Comparison of ENCODE assay signal across 22 mouse cellular contexts in the genomic region with DNA sequence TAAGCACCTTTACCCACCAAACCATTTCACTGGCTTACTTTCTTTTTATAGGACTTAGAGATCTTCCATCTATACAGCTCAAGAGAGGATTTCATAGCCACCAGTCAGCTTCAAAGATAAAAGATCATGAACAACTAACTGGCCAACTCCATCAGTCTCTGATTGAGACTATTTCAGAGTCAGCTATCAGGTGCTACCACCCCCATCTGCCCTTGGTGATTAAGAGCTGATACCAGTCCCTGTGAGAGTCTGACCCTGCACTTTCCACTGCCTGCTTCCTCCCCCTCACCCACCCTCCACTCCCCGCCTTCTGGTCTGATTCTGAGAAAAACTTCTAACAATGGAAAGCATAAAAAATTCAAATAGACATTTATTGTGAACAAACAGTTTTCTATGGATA. TPM values are rescaled to one million over a fixed set of nuclear protein-coding genes. Genes with fewer than 3 reads are reported as not detected.
DNase-seq lines count a peak whose midpoint lies in the region; ATAC-seq and TF ChIP-seq lines count a peak whose summit lies in the region.
"Had no signal": no experiment of that assay in that cellular context is flagged by ENCODE, and none has a peak within 500 bp of the region (broad histone marks: within the 10 kb centered on the region; RNA-seq: fewer than 3 reads in every experiment).

No protein-coding gene starts in this region.

- no peak overlapping the region for H3K4me3 ChIP-seq in heart, embryonic 10.5 days
- no peak overlapping the region for H3K4me3 ChIP-seq in G1E (ENCODE audit: low read depth, low read length)
- H3K4me3 ChIP-seq in liver, embryonic 16.5 days (ENCODE audit: low read depth, low read length), result no peak overlapping the region
- H3K4me3 ChIP-seq: embryonic facial prominence, embryonic 12.5 days; forebrain, embryonic 15.5 days; hindbrain, embryonic 15.5 days; midbrain, embryonic 15.5 days; neural tube, embryonic 15.5 days had no signal

- H3K27ac ChIP-seq in heart, embryonic 10.5 days, result no peak overlapping the region
- peak overlapping the region; percentile 73 for H3K27ac ChIP-seq in liver, embryonic 16.5 days (ENCODE audit: low read length)
- H3K27ac ChIP-seq: embryonic facial prominence, embryonic 12.5 days; forebrain, embryonic 15.5 days; hindbrain, embryonic 15.5 days; midbrain, embryonic 15.5 days; neural tube, embryonic 15.5 days had no signal

- peak; percentile 89 for DNase-seq in heart, embryonic 10.5 days (ENCODE audit: low spot score)
- no peak for DNase-seq in heart, postnatal 14 days
- DNase-seq in G1E (ENCODE audit: low spot score) (no peak), adipocyte (ENCODE audit: low spot score) (no peak)
- peak; percentile 53 for DNase-seq in induced T-regulatory cell, adult 2 months (ENCODE audit: low read depth)
- DNase-seq in kidney, postnatal 14 days, result no peak
- DNase-seq in adrenal gland, adult 8-10 months, result no peak
- DNase-seq: B cell, adult 2 months; cerebellum, adult 8-10 months; gastrocnemius, postnatal 25 days; heart, postnatal 36 days; right cerebral cortex, postnatal 14 days; spleen, adult 18-20 months; thymus, adult 2 months had no signal

- no peak for TF ChIP-seq CTCF in G1E (IDR thresholded peaks at IDR 0.05; ENCODE audit: low read depth, low read length)

- 58% methylated on average over 1 of the region's 1 CpGs for WGBS in heart, embryonic 10.5 days
- WGBS in liver, embryonic 16.5 days (ENCODE audit: insufficient replicate concordance), result 30% methylated on average over 1 of the region's 1 CpGs

- ATAC-seq in G1E (ENCODE audit: extremely low read depth, insufficient number of reproducible peaks, low FRiP score, poor library complexity, severe bottlenecking), result peak; percentile 97
- ATAC-seq in liver, embryonic 16.5 days (ENCODE audit: low read depth), result peak; percentile 99
- ATAC-seq: activated CD4-positive, CD25-positive, alpha-beta regulatory T cell, adult 4 months; forebrain, embryonic 15.5 days; intestine, embryonic 16.5 days; midbrain, embryonic 15.5 days had no signal

- no peaks in the 10 kb centered on the region for H3K36me3 ChIP-seq in heart, embryonic 10.5 days
- no peaks in the 10 kb centered on the region for H3K36me3 ChIP-seq in G1E (replicated peaks)
- H3K36me3 ChIP-seq in liver, embryonic 16.5 days (ENCODE audit: control insufficient read depth, insufficient read depth), result no peaks in the 10 kb centered on the region
- H3K36me3 ChIP-seq: embryonic facial prominence, embryonic 12.5 days; forebrain, embryonic 15.5 days; hindbrain, embryonic 15.5 days; midbrain, embryonic 15.5 days; neural tube, embryonic 15.5 days had no signal

- H3K9me3 ChIP-seq in heart, embryonic 10.5 days, result no peaks in the 10 kb centered on the region
- H3K9me3 ChIP-seq in G1E (replicated peaks), result no peaks in the 10 kb centered on the region
- H3K9me3 ChIP-seq in liver, embryonic 16.5 days (replicated peaks; ENCODE audit: control insufficient read depth, low read length), result no peaks in the 10 kb centered on the region
- H3K9me3 ChIP-seq: embryonic facial prominence, embryonic 12.5 days; forebrain, embryonic 15.5 days; hindbrain, embryonic 15.5 days; midbrain, embryonic 15.5 days; neural tube, embryonic 15.5 days had no signal

- no peak overlapping the region for H3K9ac ChIP-seq in liver, embryonic 16.5 days (ENCODE audit: low read depth, low read length)
- H3K9ac ChIP-seq: embryonic facial prominence, embryonic 12.5 days; forebrain, embryonic 15.5 days; hindbrain, embryonic 15.5 days; midbrain, embryonic 15.5 days; neural tube, embryonic 15.5 days had no signal

- peaks cover 6% of the 10 kb centered on the region; the same call in 1 of the 2 replicates for H3K4me1 ChIP-seq in heart, embryonic 10.5 days
- peaks cover 52% of the 10 kb centered on the region for H3K4me1 ChIP-seq in G1E (ENCODE audit: insufficient read depth, low read depth, low read length)
- H3K4me1 ChIP-seq in liver, embryonic 16.5 days (ENCODE audit: control insufficient read depth, low read depth, low read length), result peaks cover 22% of the 10 kb centered on the region
- H3K4me1 ChIP-seq: forebrain, embryonic 15.5 days; hindbrain, embryonic 15.5 days; midbrain, embryonic 15.5 days had no signal

- intact Hi-C loops in heart, postnatal 14 days (cut with DNase I), result no loop called here

- no peaks in the 10 kb centered on the region for H3K27me3 ChIP-seq in heart, embryonic 10.5 days (ENCODE audit: insufficient read depth, poor library complexity, severe bottlenecking)
- H3K27me3 ChIP-seq in G1E (ENCODE audit: insufficient read depth, low read length), result peaks cover 7% of the 10 kb centered on the region; the same call in 1 of the 2 replicates
- H3K27me3 ChIP-seq in liver, embryonic 16.5 days (ENCODE audit: control insufficient read depth, insufficient read depth, low read depth, low read length), result no peaks in the 10 kb centered on the region
- H3K27me3 ChIP-seq: embryonic facial prominence, embryonic 12.5 days; forebrain, embryonic 15.5 days; hindbrain, embryonic 15.5 days; midbrain, embryonic 15.5 days; neural tube, embryonic 15.5 days had no signal

- peak overlapping the region; percentile 3; the same call in 1 of the 2 replicates for H3K4me2 ChIP-seq in liver, embryonic 16.5 days (ENCODE audit: low read depth, low read length)
- H3K4me2 ChIP-seq: embryonic facial prominence, embryonic 12.5 days; forebrain, embryonic 15.5 days; hindbrain, embryonic 15.5 days; midbrain, embryonic 15.5 days; neural tube, embryonic 15.5 days had no signal

RNA-seq across cellular contexts. Expression of a gene that starts 8.1 kb away (rescaled TPM):
- polyA plus RNA-seq in heart, embryonic 10.5 days (2016; fragmentation: Nextera tagmentation; extraction: Ambion mirVana), result 2.6 and 4.8 TPM in 2 replicates
- under 1 TPM in 1 of 2 experiments, not detected in 1; 0.12 TPM for total RNA-seq in heart, postnatal 14 days (2021)
- total RNA-seq in G1E (2014; fragmentation: Nextera tagmentation), result not detected in 2 replicates
- total RNA-seq in G1E (2017), result 0.05 and 0.06 TPM in 2 replicates
- not detected in 2 replicates for polyA plus RNA-seq in G1E (2012)
- polyA plus RNA-seq in liver, embryonic 16.5 days (2015; fragmentation: Nextera tagmentation; extraction: Ambion mirVana), result 7.3 and 9.3 TPM in 2 replicates
- under 1 TPM in 1 of 4 experiments, not detected in 3; 0.10 TPM for total RNA-seq in adrenal gland, adult 8-10 months (2022)
- total RNA-seq: gastrocnemius, postnatal 25 days had no signal

Comparison
In these comparisons a context has a peak if more than half of its experiments do, and no peak if none do; other contexts are left out.
1. DNase-seq: peak in heart, embryonic 10.5 days (single experiment) and induced T-regulatory cell, adult 2 months (single experiment); none in heart, postnatal 14 days (0 of 2), G1E (single experiment), kidney, postnatal 14 days (single experiment), adipocyte (single experiment) and adrenal gland, adult 8-10 months (single experiment).